Comparison of ENCODE assay signal across 1 mouse cellular context in the genomic region with DNA sequence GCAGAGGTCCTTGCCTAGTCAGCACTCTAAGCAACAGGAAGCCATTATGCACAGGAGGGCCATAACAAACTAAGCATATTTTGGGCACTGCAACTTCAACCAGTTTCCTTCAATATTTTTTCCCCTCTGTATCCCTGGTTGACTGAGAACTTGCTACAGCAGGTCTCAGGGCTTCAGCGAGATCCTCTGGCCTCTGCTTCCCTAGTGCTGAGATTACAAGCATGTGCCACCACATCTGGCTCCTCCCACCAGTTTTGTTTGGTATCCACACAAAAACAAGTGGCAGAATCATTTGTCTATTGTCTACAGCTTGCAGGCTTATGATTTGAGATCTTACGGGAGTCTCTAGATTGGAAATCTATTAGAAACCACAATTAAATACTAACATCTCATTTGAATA.
TF ChIP-seq lines count a peak whose summit lies in the region.

No protein-coding gene starts in this region.

TF ChIP-seq in ES-E14, 5 proteins besides CTCF, POLR2A, EP300 and RAD21:
- TF ChIP-seq ZNF384 (IDR thresholded peaks at IDR 0.05; ENCODE audit: low read depth, low read length) (no peak), MAFK (IDR thresholded peaks at IDR 0.05; ENCODE audit: insufficient read depth, low read depth, low read length) (no peak), HCFC1 (IDR thresholded peaks at IDR 0.05; ENCODE audit: borderline replicate concordance, insufficient read depth, low read length) (no peak), CHD2 (IDR thresholded peaks at IDR 0.05; ENCODE audit: low read depth, low read length) (no peak), ZC3H11A (IDR thresholded peaks at IDR 0.05; ENCODE audit: borderline replicate concordance, low read depth, low read length) (no peak)
TF ChIP-seq in ES-E14: peak in this region for 0.
